Mouse (Mus musculus) G1E (cell line): ENCODE measurements around the gene Klk1b27. TPM values are rescaled to one million over a fixed set of nuclear protein-coding genes. Genes with fewer than 3 reads are reported as not detected.

Experiments used
- polyA plus RNA-seq: library from polyadenylated mRNA; stranded (reverse); fragments of >175 nt; gene quantifications from 2 replicates; pipeline ENCODE4 v1.2.3, GENCODE M21; 2012
- total RNA-seq, 2 experiments: library from RNA; stranded (forward) in 1 of 2; stranded (reverse) in 1 of 2; fragments of 200-1000 nt in 1 of 2; fragments of >200 nt in 1 of 2; fragmentation: Nextera tagmentation in 1 of 2; gene quantifications; 2 replicates each; pipeline ENCODE4 v1.2.3; 2014 to 2017

The Klk1b27 gene
- total and polyA plus RNA-seq, 3 experiments: 0.16 TPM; not detected in 2

Other genes starting within 250 kb of the Klk1b27 start
Only the 20 nearest of the 23 such genes appear.
- not detected in 2 replicates for gene Klk4, start 171.1 kb upstream of the Klk1b27 start, total RNA-seq (2014; fragmentation: Nextera tagmentation)
- not detected in 2 replicates for gene Klk4, start 171.1 kb upstream of the Klk1b27 start, total RNA-seq (2017)
- not detected in 2 replicates for gene Klk4, start 171.1 kb upstream of the Klk1b27 start, polyA plus RNA-seq
- not detected in 2 replicates for gene Klk15, start 118.5 kb upstream of the Klk1b27 start, total RNA-seq (2014; fragmentation: Nextera tagmentation)
- gene Klk15, start 118.5 kb upstream of the Klk1b27 start, total RNA-seq (2017): not detected in 2 replicates
- not detected in 2 replicates for gene Klk15, start 118.5 kb upstream of the Klk1b27 start, polyA plus RNA-seq
- not detected in 2 replicates for gene Klk1b8, start 101.6 kb upstream of the Klk1b27 start, total RNA-seq (2014; fragmentation: Nextera tagmentation)
- not detected in 2 replicates for gene Klk1b8, start 101.6 kb upstream of the Klk1b27 start, total RNA-seq (2017)
- gene Klk1b8, start 101.6 kb upstream of the Klk1b27 start, polyA plus RNA-seq: not detected in 2 replicates
- not detected in 2 replicates for gene Klk1b1, start 85.5 kb upstream of the Klk1b27 start, total RNA-seq (2014; fragmentation: Nextera tagmentation)
- not detected in 2 replicates for gene Klk1b1, start 85.5 kb upstream of the Klk1b27 start, total RNA-seq (2017)
- not detected in 2 replicates for gene Klk1b1, start 85.5 kb upstream of the Klk1b27 start, polyA plus RNA-seq
- not detected in 2 replicates for gene Klk1b9, start 76.2 kb upstream of the Klk1b27 start, total RNA-seq (2014; fragmentation: Nextera tagmentation)
- gene Klk1b9, start 76.2 kb upstream of the Klk1b27 start, total RNA-seq (2017): not detected in 2 replicates
- not detected in 2 replicates for gene Klk1b9, start 76.2 kb upstream of the Klk1b27 start, polyA plus RNA-seq
- gene Klk1b11, start 56.4 kb upstream of the Klk1b27 start, total RNA-seq (2014; fragmentation: Nextera tagmentation): not detected in 2 replicates
- gene Klk1b11, start 56.4 kb upstream of the Klk1b27 start, total RNA-seq (2017): not detected in 2 replicates
- not detected in 2 replicates for gene Klk1b11, start 56.4 kb upstream of the Klk1b27 start, polyA plus RNA-seq
- gene Klk1b26, start 40.1 kb upstream of the Klk1b27 start, total RNA-seq (2014; fragmentation: Nextera tagmentation): not detected in 2 replicates
- gene Klk1b26, start 40.1 kb upstream of the Klk1b27 start, total RNA-seq (2017): not detected in 2 replicates
- not detected in 2 replicates for gene Klk1b26, start 40.1 kb upstream of the Klk1b27 start, polyA plus RNA-seq
- not detected in 2 replicates for gene Klk1b21, start 50.0 kb downstream of the Klk1b27 start, total RNA-seq (2014; fragmentation: Nextera tagmentation)
- gene Klk1b21, start 50.0 kb downstream of the Klk1b27 start, total RNA-seq (2017): not detected in 2 replicates
- not detected in 2 replicates for gene Klk1b21, start 50.0 kb downstream of the Klk1b27 start, polyA plus RNA-seq
- not detected in 2 replicates for gene Klk1b22, start 60.4 kb downstream of the Klk1b27 start, total RNA-seq (2014; fragmentation: Nextera tagmentation)
- not detected in 2 replicates for gene Klk1b22, start 60.4 kb downstream of the Klk1b27 start, total RNA-seq (2017)
- not detected in 2 replicates for gene Klk1b22, start 60.4 kb downstream of the Klk1b27 start, polyA plus RNA-seq
- not detected in 2 replicates for gene Klk1b16, start 84.5 kb downstream of the Klk1b27 start, total RNA-seq (2014; fragmentation: Nextera tagmentation)
- gene Klk1b16, start 84.5 kb downstream of the Klk1b27 start, total RNA-seq (2017): not detected in 2 replicates
- gene Klk1b16, start 84.5 kb downstream of the Klk1b27 start, polyA plus RNA-seq: not detected in 2 replicates
- gene Klk1b24, start 135.9 kb downstream of the Klk1b27 start, total RNA-seq (2014; fragmentation: Nextera tagmentation): not detected in 2 replicates
- not detected in 2 replicates for gene Klk1b24, start 135.9 kb downstream of the Klk1b27 start, total RNA-seq (2017)
- not detected in 2 replicates for gene Klk1b24, start 135.9 kb downstream of the Klk1b27 start, polyA plus RNA-seq
- gene Klk1b3, start 145.9 kb downstream of the Klk1b27 start, total RNA-seq (2014; fragmentation: Nextera tagmentation): not detected in 2 replicates
- gene Klk1b3, start 145.9 kb downstream of the Klk1b27 start, total RNA-seq (2017): not detected in 2 replicates
- not detected in 2 replicates for gene Klk1b3, start 145.9 kb downstream of the Klk1b27 start, polyA plus RNA-seq
- gene Klk1b4, start 155.1 kb downstream of the Klk1b27 start, total RNA-seq (2014; fragmentation: Nextera tagmentation): not detected in 2 replicates
- gene Klk1b4, start 155.1 kb downstream of the Klk1b27 start, total RNA-seq (2017): not detected in 2 replicates
- not detected in 2 replicates for gene Klk1b4, start 155.1 kb downstream of the Klk1b27 start, polyA plus RNA-seq
- gene Klk1b5, start 163.7 kb downstream of the Klk1b27 start, total RNA-seq (2014; fragmentation: Nextera tagmentation): not detected in 2 replicates
- not detected in 2 replicates for gene Klk1b5, start 163.7 kb downstream of the Klk1b27 start, total RNA-seq (2017)
- not detected in 2 replicates for gene Klk1b5, start 163.7 kb downstream of the Klk1b27 start, polyA plus RNA-seq
- not detected in 2 replicates for gene Klk1, start 173.1 kb downstream of the Klk1b27 start, total RNA-seq (2014; fragmentation: Nextera tagmentation)
- gene Klk1, start 173.1 kb downstream of the Klk1b27 start, total RNA-seq (2017): not detected in 2 replicates
- not detected in 2 replicates for gene Klk1, start 173.1 kb downstream of the Klk1b27 start, polyA plus RNA-seq
- not detected in 2 replicates for gene Gm36864, start 183.9 kb downstream of the Klk1b27 start, total RNA-seq (2014; fragmentation: Nextera tagmentation)
- gene Gm36864, start 183.9 kb downstream of the Klk1b27 start, total RNA-seq (2017): 0.22 TPM in 1 of 2 replicates, not detected in the other
- not detected in 2 replicates for gene Gm36864, start 183.9 kb downstream of the Klk1b27 start, polyA plus RNA-seq
- 0.87 and 3.6 TPM in 2 replicates for gene 1700028J19Rik, start 194.4 kb downstream of the Klk1b27 start, total RNA-seq (2014; fragmentation: Nextera tagmentation)
- gene 1700028J19Rik, start 194.4 kb downstream of the Klk1b27 start, total RNA-seq (2017): 0.60 and 1.3 TPM in 2 replicates
- 0.05 TPM in 1 of 2 replicates, not detected in the other for gene 1700028J19Rik, start 194.4 kb downstream of the Klk1b27 start, polyA plus RNA-seq
- 113 and 114 TPM in 2 replicates for gene 2410002F23Rik, start 194.4 kb downstream of the Klk1b27 start, total RNA-seq (2014; fragmentation: Nextera tagmentation)
- 79.9 and 90.4 TPM in 2 replicates for gene 2410002F23Rik, start 194.4 kb downstream of the Klk1b27 start, total RNA-seq (2017)
- gene 2410002F23Rik, start 194.4 kb downstream of the Klk1b27 start, polyA plus RNA-seq: 276 and 317 TPM in 2 replicates
- not detected in 2 replicates for gene Acp4, start 205.1 kb downstream of the Klk1b27 start, total RNA-seq (2014; fragmentation: Nextera tagmentation)
- gene Acp4, start 205.1 kb downstream of the Klk1b27 start, total RNA-seq (2017): not detected in 2 replicates
- gene Acp4, start 205.1 kb downstream of the Klk1b27 start, polyA plus RNA-seq: not detected in 2 replicates
- not detected in 2 replicates for gene Gm15517, start 209.2 kb downstream of the Klk1b27 start, total RNA-seq (2014; fragmentation: Nextera tagmentation)
- gene Gm15517, start 209.2 kb downstream of the Klk1b27 start, total RNA-seq (2017): not detected in 2 replicates
- gene Gm15517, start 209.2 kb downstream of the Klk1b27 start, polyA plus RNA-seq: not detected in 2 replicates